Mouse (Mus musculus) ES-E14 (cell line): ENCODE data around the gene Nos1ap. TPM values are rescaled to one million over a fixed set of nuclear protein-coding genes. Genes with fewer than 3 reads are reported as not detected.

Experiments used
- DNase-seq: peaks from one replicate; pipeline ENCODE4 v3.0.0-alpha.2; 2013; ENCODE audit warnings: low read depth, low spot score
- H3K27ac ChIP-seq: 2 replicates; pipeline ENCODE4 v1.5.1; 2012; ENCODE audit warnings: low read depth, mild to moderate bottlenecking, low read length, moderate library complexity, mixed read lengths; ENCODE audit not compliant: poor library complexity, insufficient read depth, severe bottlenecking
- H3K36me3 ChIP-seq: 2 replicates; pipeline ENCODE4 v1.6.1; 2012; ENCODE audit warnings: mild to moderate bottlenecking, low read length, moderate library complexity, mixed read lengths; ENCODE audit not compliant: control insufficient read depth, poor library complexity, insufficient read depth, severe bottlenecking
- H3K4me1 ChIP-seq, 2 experiments: fragments of 150-350 bp in 1 of 2; sonication (generic) in 1 of 2; 2 replicates each; pipeline ENCODE4 v1.6.1; 2012; ENCODE audit warnings: low read length in 2 of 2, mild to moderate bottlenecking in 1 of 2, mixed read lengths in 1 of 2; ENCODE audit not compliant: control insufficient read depth in 2 of 2, insufficient read depth in 2 of 2, poor library complexity in 1 of 2
- H3K4me3 ChIP-seq, 2 experiments: fragments of 150-350 bp in 1 of 2; sonication (generic) in 1 of 2; 2 replicates each; pipeline ENCODE4 v1.5.1; 2012; ENCODE audit warnings: low read length in 2 of 2, low read depth in 1 of 2, mild to moderate bottlenecking in 1 of 2, mixed read lengths in 1 of 2; ENCODE audit not compliant: insufficient read depth in 1 of 2, poor library complexity in 1 of 2, severe bottlenecking in 1 of 2
- H3K9ac ChIP-seq: 2 replicates; pipeline ENCODE4 v1.6.1; 2012; ENCODE audit warnings: low read depth, mild to moderate bottlenecking, low read length, mixed read lengths; ENCODE audit not compliant: poor library complexity, insufficient read depth, severe bottlenecking
- H3K9me3 ChIP-seq: fragments of 150-350 bp; sonication (generic); 2 replicates; pipeline ENCODE4 v1.6.1; 2012; ENCODE audit warnings: low read depth, mild to moderate bottlenecking, low read length; ENCODE audit not compliant: control insufficient read depth, insufficient read depth
- CHD2 ChIP-seq: IDR thresholded peaks from 2 replicates; pipeline ENCODE4 v1.6.1; 2014; ENCODE audit warnings: mild to moderate bottlenecking, low read depth, low read length, inconsistent platforms
- HCFC1 ChIP-seq: IDR thresholded peaks from 2 replicates; pipeline ENCODE4 v1.6.1; 2012; ENCODE audit warnings: low read length, inconsistent platforms, borderline replicate concordance; ENCODE audit not compliant: insufficient read depth
- MAFK ChIP-seq: IDR thresholded peaks from 2 replicates; pipeline ENCODE4 v1.6.1; 2014; ENCODE audit warnings: mild to moderate bottlenecking, low read depth, low read length, inconsistent platforms; ENCODE audit not compliant: insufficient read depth
- ZC3H11A ChIP-seq: IDR thresholded peaks from 2 replicates; pipeline ENCODE4 v1.6.1; 2012; ENCODE audit warnings: low read depth, mild to moderate bottlenecking, inconsistent platforms, low read length, borderline replicate concordance
- ZNF384 ChIP-seq: IDR thresholded peaks from 2 replicates; pipeline ENCODE4 v1.6.1; 2012; ENCODE audit warnings: low read depth, low read length, inconsistent platforms
- in situ Hi-C, 2 experiments: fragments of 600-800 bp; cut with MboI; formaldehyde crosslinking; loops; one replicate each; pipeline ENCODE4 v1.15.1; 2025; ENCODE audit warnings: low sequenced_read_pairs in 2 of 2, inconsistent platforms in 1 of 2; ENCODE audit not compliant: unreplicated experiment in 2 of 2
- total RNA-seq: library from RNA; depleted of rRNA; stranded (reverse); fragments of 300-350 nt; gene quantifications from 2 replicates; pipeline ENCODE4 v1.2.3, GENCODE M21; 2012

Nos1ap gene
- total RNA-seq, 1 experiment = 0.49 TPM

GRCm38 (mm10) chr1:170273252-170273651 lies 316.4 kb downstream of the Nos1ap start:
- Histone ChIP-seq H3K4me3 (no peak overlapping the region), H3K36me3 (no peaks in the 10 kb centered on the region), H3K9me3 (no peaks in the 10 kb centered on the region), H3K4me1 (no peaks in the 10 kb centered on the region), H3K27ac (no peak overlapping the region), H3K9ac (no peak overlapping the region)
- TF ChIP-seq CHD2 = no peak
- no peak for TF ChIP-seq ZC3H11A
- TF ChIP-seq ZNF384 = no peak
- TF ChIP-seq HCFC1 = no peak
- TF ChIP-seq MAFK = no peak
- in situ Hi-C loops = no loop called here
- DNase-seq = no peak

- Histone ChIP-seq H3K27ac (no peak overlapping the region), H3K4me1 (no peaks in the 10 kb centered on the region), H3K36me3 (no peaks in the 10 kb centered on the region), H3K9me3 (no peaks in the 10 kb centered on the region), H3K9ac (no peak overlapping the region), H3K4me3 (no peak overlapping the region)
- TF ChIP-seq ZNF384 (no peak), HCFC1 (no peak), ZC3H11A (no peak), MAFK (no peak), CHD2 (no peak)
- DNase-seq = no peak
- in situ Hi-C loops = no loop called here
These were observed 319.0 kb downstream of the Nos1ap start for GRCm38 (mm10) chr1:170270696-170271095.

GRCm38 (mm10) chr1:170270281-170270680 lies 319.4 kb downstream of the Nos1ap start:
- TF ChIP-seq MAFK (no peak), ZNF384 (no peak), HCFC1 (no peak), ZC3H11A (no peak), CHD2 (no peak)
- no peaks in the 10 kb centered on the region for H3K4me1 ChIP-seq
- in situ Hi-C loops = no loop called here

GRCm38 (mm10) chr1:170255560-170255910 lies 334.1 kb downstream of the Nos1ap start:
- peak; percentile 60 for DNase-seq
- in situ Hi-C loops = no loop called here
- Histone ChIP-seq H3K9me3 (no peaks in the 10 kb centered on the region), H3K36me3 (no peaks in the 10 kb centered on the region), H3K4me3 (peak overlapping the region; percentile 59 to 64), H3K27ac (no peak overlapping the region), H3K4me1 (no peaks in the 10 kb centered on the region), H3K9ac (peak overlapping the region; percentile 68; the same call in 1 of the 2 replicates)
- TF ChIP-seq ZC3H11A = no peak
- no peak for TF ChIP-seq ZNF384
- TF ChIP-seq HCFC1 = no peak
- TF ChIP-seq CHD2 = no peak
- no peak for TF ChIP-seq MAFK

More at GRCm38 (mm10) chr1:170270281-170270680, 319.4 kb downstream of the Nos1ap start:
- no peaks in the 10 kb centered on the region for H3K9me3 ChIP-seq
- no peak for DNase-seq
- H3K4me3 ChIP-seq = no peak overlapping the region
- no peaks in the 10 kb centered on the region for H3K36me3 ChIP-seq
- no peak overlapping the region for H3K9ac ChIP-seq
- no peak overlapping the region for H3K27ac ChIP-seq
